11 mouse cellular contexts compared by ENCODE assay signal in the genomic region with DNA sequence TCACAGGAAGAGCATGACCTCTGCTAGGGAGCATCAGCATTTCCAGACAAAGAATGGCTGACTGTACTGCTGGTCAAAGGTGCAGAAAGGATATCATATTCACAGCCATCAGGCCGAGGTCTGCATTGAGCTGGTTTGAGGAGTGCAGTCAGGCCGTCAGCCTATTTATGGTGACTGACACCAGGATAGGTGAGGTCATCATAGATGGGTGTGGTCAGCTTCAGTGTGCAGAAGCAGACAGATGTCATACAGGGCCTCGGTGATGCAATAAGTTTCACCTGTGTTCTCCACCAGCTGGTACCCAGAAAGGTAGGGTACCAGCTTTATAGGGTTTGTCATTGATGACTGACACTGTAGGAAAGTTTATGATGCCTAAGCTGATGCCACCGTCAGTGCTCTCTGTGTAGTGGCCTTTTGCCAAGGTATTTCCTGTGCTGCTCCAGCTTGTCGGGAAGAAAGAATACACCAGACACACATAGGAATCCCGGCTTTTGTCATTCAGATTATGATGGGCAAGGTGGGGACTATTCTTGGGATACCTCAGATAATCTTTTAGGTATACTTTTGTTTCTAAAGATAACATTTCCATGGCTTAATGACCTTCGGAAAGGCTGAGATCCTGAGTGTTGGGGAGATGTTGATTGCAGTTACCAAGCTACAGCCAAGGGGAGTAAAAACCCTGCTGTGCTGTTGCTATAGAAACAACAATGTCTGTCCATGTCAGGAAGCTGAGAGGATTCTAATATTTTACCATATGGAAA. TPM values are rescaled to one million over a fixed set of nuclear protein-coding genes. Genes with fewer than 3 reads are reported as not detected.
DNase-seq lines count a peak whose midpoint lies in the region; TF ChIP-seq lines count a peak whose summit lies in the region.
"Had no signal": no experiment of that assay in that cellular context is flagged by ENCODE, and none has a peak within 500 bp of the region (broad histone marks: within the 10 kb centered on the region; RNA-seq: fewer than 3 reads in every experiment).

No protein-coding gene starts in this region.

- TF ChIP-seq CTCF in gastrocnemius, adult 2 months (IDR thresholded peaks at IDR 0.05): no peak
- TF ChIP-seq CTCF in testis, adult 2 months (IDR thresholded peaks at IDR 0.05; ENCODE audit: control insufficient read depth, insufficient read depth, insufficient replicate concordance, low read depth, low read length): no peak

- DNase-seq in gastrocnemius, adult 2 months: no peak
- no peak for DNase-seq in gastrocnemius, postnatal 14 days
- no peak for DNase-seq in testis, postnatal 10 days (ENCODE audit: low spot score)
- DNase-seq in lung, postnatal 36 days: peak; percentile 39
- DNase-seq in thymus, postnatal 14 days: no peak
- DNase-seq in gastrocnemius, postnatal 4 days (ENCODE audit: low spot score in 2 of 2): no peak
- DNase-seq in urinary bladder, postnatal 14 days (ENCODE audit: low spot score): no peak
- DNase-seq: embryo, embryonic 11 days had no signal

- H3K4me3 ChIP-seq in gastrocnemius, adult 2 months: no peak overlapping the region
- H3K4me3 ChIP-seq in testis, adult 2 months (ENCODE audit: control insufficient read depth, low read depth, low read length): peak overlapping the region; percentile 28; the same call in 1 of the 2 replicates

- 0 out of 2 replicates have a peak overlapping the region, but pooled peaks have one; percentile 32 for H3K27ac ChIP-seq in gastrocnemius, adult 2 months
- H3K27ac ChIP-seq in testis, adult 2 months (ENCODE audit: control insufficient read depth, insufficient read depth, low read depth, low read length): no peak overlapping the region
- H3K27ac ChIP-seq: kidney, postnatal 0 days had no signal

- no peaks in the 10 kb centered on the region for H3K36me3 ChIP-seq in testis, adult 2 months (ENCODE audit: control insufficient read depth, insufficient read depth, low read length)

- intact Hi-C loops in gastrocnemius, adult 2 months (cut with DNase I): no loop called here
- intact Hi-C loops in gastrocnemius, postnatal 14 days (cut with DNase I; ENCODE audit: low total_unique reads): no loop called here

- TF ChIP-seq POLR2A in testis, adult 2 months (IDR thresholded peaks at IDR 0.05; ENCODE audit: control insufficient read depth, low read depth, low read length): peak; percentile 61; the same call in 1 of the 2 replicates

- H3K27me3 ChIP-seq in testis, adult 2 months (ENCODE audit: control insufficient read depth, insufficient read depth, low read length): no peaks in the 10 kb centered on the region

- H3K4me1 ChIP-seq in testis, adult 2 months (ENCODE audit: control insufficient read depth, insufficient read depth, low read length): no peaks in the 10 kb centered on the region

RNA-seq across cellular contexts. Expression of a gene that starts 9.4 kb away (rescaled TPM):
- 10 to 100 TPM in 1 of 2 experiments, 1 to 10 TPM in 1; 6.7 to 23.3 TPM for total RNA-seq in gastrocnemius, adult 2 months (2021)
- 10 to 100 TPM; 19.3 to 24.4 TPM for total RNA-seq in gastrocnemius, postnatal 14 days (2021)
- 36.0 and 49.5 TPM in 2 replicates for polyA plus RNA-seq in testis, adult 2 months (2012; rRNA removed)
- 100 to 1,000 TPM in 1 of 2 experiments, 10 to 100 TPM in 1; 99.9 to 117 TPM for total RNA-seq in gastrocnemius, postnatal 4 days (2021)

RNA-seq across cellular contexts. Expression of a gene that starts 43.0 kb away (rescaled TPM):
- total RNA-seq in gastrocnemius, adult 2 months (2021): 1 to 10 TPM; 1.5 to 3.2 TPM
- 1 to 10 TPM; 5.8 to 7.5 TPM for total RNA-seq in gastrocnemius, postnatal 14 days (2021)
- 0.46 and 2.1 TPM in 2 replicates for polyA plus RNA-seq in testis, adult 2 months (2012; rRNA removed)
- 10 to 100 TPM; 74.8 to 91.5 TPM for total RNA-seq in gastrocnemius, postnatal 4 days (2021)
- total RNA-seq: liver, adult 2 months had no signal

RNA-seq across cellular contexts. Expression of a gene that starts 49.8 kb away (rescaled TPM):
- 10 to 100 TPM; 22.4 to 25.5 TPM for total RNA-seq in gastrocnemius, adult 2 months (2021)
- total RNA-seq in gastrocnemius, postnatal 14 days (2021): 10 to 100 TPM; 22.7 to 26.7 TPM
- 12.3 and 13.1 TPM in 2 replicates for polyA plus RNA-seq in testis, adult 2 months (2012; rRNA removed)
- total RNA-seq in gastrocnemius, postnatal 4 days (2021): 10 to 100 TPM; 23.2 to 34.9 TPM

Comparison
In these comparisons a context has a peak if more than half of its experiments do, and no peak if none do; other contexts are left out.
1. RNA of a gene that starts 43.0 kb away (total RNA-seq): 74.8 to 91.5 TPM in gastrocnemius, postnatal 4 days; 5.8 to 7.5 TPM in gastrocnemius, postnatal 14 days and 1.5 to 3.2 TPM in gastrocnemius, adult 2 months; every median in the first group is over 4 times any median in the second.